Mouse (Mus musculus) B cell, adult 67 days (primary cell): ENCODE data around the gene Sh2d5. TPM values are rescaled to one million over a fixed set of nuclear protein-coding genes. Genes with fewer than 3 reads are reported as not detected.

Experiments used
- total RNA-seq, 2 experiments: library from RNA; stranded (reverse); gene quantifications; 4 replicates each; pipeline ENCODE4 v1.2.4; 2023

Gene Sh2d5
- 1 to 10 TPM in 1 of 2 experiments, not detected in 1; 1.1 TPM for total RNA-seq

DNA sequence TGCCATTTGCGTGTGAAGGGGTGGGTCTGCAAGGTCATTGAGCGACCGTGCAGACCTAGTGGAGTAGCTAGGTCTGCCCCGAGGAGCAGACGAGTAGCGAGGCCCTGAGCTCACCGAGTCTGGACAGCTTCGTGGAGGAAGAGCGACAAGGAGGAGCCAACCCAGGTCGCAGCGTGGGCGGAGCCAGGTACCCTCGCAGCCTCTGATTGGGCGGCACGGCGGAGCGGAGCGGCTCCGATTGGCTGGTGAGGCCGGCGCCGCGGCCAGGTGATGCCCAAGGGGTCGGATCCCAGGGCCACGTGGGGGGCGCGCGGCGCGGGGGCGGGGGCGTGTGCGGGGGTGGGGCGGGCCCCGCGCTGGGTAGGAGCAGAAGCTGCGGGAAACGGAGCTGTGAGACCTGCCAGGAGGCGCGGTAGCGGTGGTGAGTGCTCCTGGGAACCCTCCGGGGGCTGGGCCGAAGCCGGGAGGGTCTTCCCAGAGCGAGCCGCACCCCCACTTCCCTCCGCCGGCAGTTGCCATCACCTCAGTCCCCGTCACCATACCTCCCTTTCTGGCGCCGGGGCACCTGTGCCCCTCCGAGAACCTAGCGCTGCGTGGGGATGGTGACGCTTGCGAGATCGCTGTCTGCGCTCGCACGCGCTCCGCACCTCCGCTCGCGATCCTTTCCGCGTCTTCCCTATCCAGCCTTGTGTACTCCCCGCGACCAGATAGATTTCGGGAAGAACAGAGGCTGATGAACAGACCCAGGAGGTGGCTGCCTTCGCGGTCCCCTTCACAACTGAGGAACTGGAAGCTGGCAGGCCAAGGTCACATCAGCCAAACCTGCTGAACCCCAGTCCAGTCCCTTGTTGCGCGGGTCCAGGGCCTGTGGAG, at the start of gene Sh2d5, which contains the start of gene Kif17:
Gene Sh2d5, plus strand, starts transcription at position 316 of the 873 bp plus-strand sequence.
Gene Kif17, plus strand, starts transcription at position 348 of the 873 bp plus-strand sequence.

DNA sequence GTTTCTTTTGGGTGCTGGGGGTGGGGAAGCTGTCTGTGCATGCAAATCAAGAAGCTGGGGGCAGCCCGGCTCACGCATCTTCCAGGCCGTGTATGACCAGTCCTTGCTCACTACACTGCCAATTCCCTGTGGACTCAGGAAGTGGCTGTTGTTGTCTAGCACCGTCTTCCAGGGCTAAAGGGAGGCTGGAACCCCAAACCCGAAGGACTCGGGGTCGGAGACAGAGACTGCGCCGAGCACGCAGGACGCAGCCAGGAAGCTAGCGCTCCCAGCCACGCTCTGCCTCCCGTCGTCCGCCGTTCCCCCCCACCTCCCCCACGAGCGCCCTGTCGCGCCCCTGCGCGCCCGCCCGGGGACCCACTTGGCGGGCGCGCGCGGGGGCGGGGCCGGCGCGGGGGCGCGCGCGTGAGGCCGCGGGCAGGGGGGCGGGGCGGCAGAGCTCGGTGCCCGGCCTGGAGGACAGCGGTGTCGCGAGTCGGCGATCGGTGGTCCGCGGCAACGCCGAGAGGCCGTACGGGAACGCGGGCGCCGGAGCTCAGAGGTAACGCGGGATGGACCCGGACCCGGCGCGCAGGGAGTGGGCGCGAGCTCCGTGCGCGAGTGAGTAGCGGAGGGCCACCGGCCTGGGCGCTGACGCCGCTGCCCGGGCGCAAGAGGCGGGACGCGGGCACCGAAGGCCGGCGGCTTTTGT, 33.9 kb upstream of the Sh2d5 start, which contains the start of gene Hp1bp3:
Gene Hp1bp3, plus strand, starts transcription at position 97 of the 691 bp plus-strand sequence.

GRCm38 (mm10) chr4:138304340-138305104, 54.3 kb downstream of the Sh2d5 start, which contains the start of gene Ddost:
Gene Ddost (plus strand): TSS chr4:138304730.

Other genes starting within 250 kb of the Sh2d5 start
- gene Hp1bp3, start 34.1 kb upstream of the Sh2d5 start, total RNA-seq, result 100 to 1,000 TPM; 105 to 130 TPM
- gene Kif17, start within 50 bp of the Sh2d5 start, total RNA-seq, result under 1 TPM in 1 of 2 experiments, not detected in 1; 0.20 TPM
- gene Ddost, start 54.3 kb downstream of the Sh2d5 start, total RNA-seq, result 10 to 100 TPM; 58.4 to 66.1 TPM
- 10 to 100 TPM; 35.3 to 43.2 TPM for gene Pink1, start 75.9 kb downstream of the Sh2d5 start, total RNA-seq
- not detected for gene Cda, start 117.6 kb downstream of the Sh2d5 start, total RNA-seq
- gene Fam43b, start 146.1 kb downstream of the Sh2d5 start, total RNA-seq, result not detected
- gene Mul1, start 184.3 kb downstream of the Sh2d5 start, total RNA-seq, result 10 to 100 TPM; 39.2 to 39.5 TPM
- under 1 TPM; 0.33 to 0.58 TPM for gene Camk2n1, start 203.9 kb downstream of the Sh2d5 start, total RNA-seq